Mouse (Mus musculus) activated CD4-positive, CD25-positive, alpha-beta regulatory T cell, adult 4 months (primary cell): Measurements from ENCODE around the gene Ldb3. TPM values are rescaled to one million over a fixed set of nuclear protein-coding genes. Genes with fewer than 3 reads are reported as not detected.

Source experiments
- ATAC-seq: one replicate; pipeline ENCODE4 v1.8.0; 2017
- polyA plus RNA-seq, 2 experiments: library from polyadenylated mRNA; unstranded; fragments of 100-300 nt; shearing (Covaris generic); gene quantifications; one replicate each; pipeline ENCODE4 v1.2.1; 2017

Ldb3 gene
- polyA plus RNA-seq, 2 experiments from 2014 or later = not detected

GRCm38 (mm10) chr14:34554047-34554446 is 34.4 kb downstream of the Ldb3 start:
- no peak for ATAC-seq

DNA sequence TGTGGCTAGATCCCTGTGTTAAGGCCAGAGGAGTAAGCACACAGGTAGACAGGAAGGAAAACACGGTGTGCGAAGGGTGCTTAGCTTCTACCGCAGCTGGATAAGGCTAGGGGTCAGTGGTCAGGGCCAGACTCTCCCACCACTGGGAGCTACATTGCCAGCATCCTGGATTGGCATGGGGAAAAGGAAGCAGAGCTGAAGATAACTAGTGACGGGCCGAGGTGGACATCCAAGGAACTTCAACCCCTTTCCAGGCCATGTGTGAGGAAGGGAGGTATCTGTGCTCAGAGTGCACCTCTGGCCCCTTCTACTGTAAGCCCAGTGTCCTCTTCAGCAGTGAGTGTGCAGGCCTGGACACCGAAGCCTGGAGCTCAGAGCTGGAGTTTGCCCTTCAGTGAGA is 35.0 kb downstream of the Ldb3 start:
- no peak for ATAC-seq

DNA sequence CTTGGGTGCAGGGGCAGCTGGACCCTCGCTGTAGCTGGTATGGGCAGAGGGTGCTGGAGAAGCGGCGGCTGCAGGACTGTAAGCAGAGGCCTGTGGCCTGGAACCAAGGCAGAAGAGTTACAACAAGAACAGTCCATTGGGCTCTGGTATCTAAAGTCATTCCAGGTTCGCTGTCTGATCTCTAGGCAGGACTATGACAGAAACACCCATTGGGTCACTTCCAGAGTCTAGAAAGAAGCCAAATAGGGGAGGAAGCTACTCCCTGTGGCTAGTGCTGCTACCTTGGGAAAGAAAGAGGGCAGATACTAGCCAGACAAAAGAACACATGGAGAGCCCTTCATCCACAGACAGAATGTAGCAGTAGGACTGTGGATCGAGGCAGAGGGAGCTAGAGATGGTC is 36.3 kb downstream of the Ldb3 start:
- ATAC-seq = no peak

GRCm38 (mm10) chr14:34549004-34549671 is 39.3 kb downstream of the Ldb3 start:
- ATAC-seq = peak; percentile 79

GRCm38 (mm10) chr14:34548391-34549001 is 40.0 kb downstream of the Ldb3 start:
- no peak for ATAC-seq

GRCm38 (mm10) chr14:34544545-34544944 is 43.9 kb downstream of the Ldb3 start:
- no peak for ATAC-seq

GRCm38 (mm10) chr14:34544001-34544400 is 44.5 kb downstream of the Ldb3 start:
- no peak for ATAC-seq

DNA sequence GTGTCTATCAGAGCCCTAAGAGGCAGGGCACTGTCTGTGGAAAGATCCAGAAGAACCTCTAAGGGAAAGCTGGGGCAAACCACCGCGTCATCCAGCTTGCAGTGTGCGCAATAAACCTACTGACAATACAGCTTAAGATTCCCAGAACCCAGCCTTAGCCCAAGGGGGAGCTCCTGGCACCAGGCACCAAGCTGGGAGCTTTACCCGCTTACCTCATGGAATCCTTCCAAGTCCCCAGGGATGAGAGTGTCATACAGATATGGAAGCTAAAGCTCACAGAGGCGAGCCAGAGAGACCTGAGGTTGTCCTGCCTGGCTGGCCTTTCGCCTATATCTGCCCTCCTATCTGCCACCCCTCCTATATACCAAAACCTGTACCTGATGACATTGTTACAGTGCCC is 44.9 kb downstream of the Ldb3 start:
- no peak for ATAC-seq

DNA sequence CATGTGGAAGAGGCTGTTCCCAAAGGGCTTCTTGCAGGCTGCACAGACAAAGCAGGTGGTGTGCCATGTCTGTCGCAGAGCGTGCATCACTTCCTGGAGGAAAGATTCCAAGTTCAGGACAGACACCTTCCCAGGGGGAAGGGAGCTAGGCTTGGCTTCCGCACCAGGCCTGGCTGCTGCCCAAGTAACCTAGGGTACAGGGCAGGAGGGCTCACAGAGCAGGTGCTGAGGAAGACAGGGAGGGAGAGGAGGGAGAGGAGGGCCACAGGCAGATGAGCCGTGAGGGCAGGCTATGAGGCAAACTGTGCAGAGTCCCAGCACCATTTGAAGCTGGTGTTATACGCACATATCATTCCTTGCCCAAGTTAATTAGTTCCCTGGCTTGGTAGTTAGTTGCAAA is 46.6 kb downstream of the Ldb3 start:
- ATAC-seq = no peak

- ATAC-seq = no peak
Measured at GRCm38 (mm10) chr14:34540685-34541162, 47.8 kb downstream of the Ldb3 start.

DNA sequence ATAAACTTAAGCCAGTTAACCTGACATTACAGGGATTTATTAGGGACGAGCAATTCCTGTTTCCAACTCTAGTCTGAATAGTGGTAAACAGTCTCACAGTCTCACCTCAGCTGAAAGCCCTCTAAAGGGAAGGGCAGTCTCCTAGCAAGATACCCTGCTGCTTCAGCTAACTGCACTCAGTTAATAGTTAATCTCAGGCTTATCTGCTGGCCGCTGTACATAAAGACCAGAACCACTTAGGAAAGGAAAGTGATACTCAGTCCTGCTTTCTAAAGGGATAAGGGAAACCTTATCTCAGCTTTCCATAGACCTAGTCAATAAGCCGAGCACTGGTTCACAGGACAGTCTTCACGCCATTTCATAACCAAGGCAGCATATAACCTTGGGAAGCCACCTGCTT is 52.6 kb downstream of the Ldb3 start:
- no peak for ATAC-seq

DNA sequence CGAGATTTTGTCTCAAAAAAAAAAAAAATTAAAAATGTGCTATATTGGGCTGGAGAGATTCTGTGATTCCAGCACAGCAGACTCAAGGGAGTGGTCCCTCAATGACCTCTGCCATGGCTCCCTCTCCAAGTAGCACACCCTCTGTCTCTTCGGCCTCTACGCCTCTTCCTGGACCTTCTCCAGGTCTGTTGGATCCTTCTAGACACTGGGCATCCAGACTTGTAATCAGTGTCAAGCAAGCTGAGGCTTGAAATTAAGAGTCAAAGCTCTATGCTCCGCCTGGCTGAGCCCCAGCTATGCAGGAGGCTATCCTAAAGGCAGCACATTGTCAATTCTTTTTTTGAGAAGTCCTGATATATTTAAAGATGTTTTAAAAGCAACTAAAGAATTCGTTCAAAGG is 54.9 kb downstream of the Ldb3 start:
- no peak for ATAC-seq

- no peak for ATAC-seq
Measured at GRCm38 (mm10) chr14:34532536-34532935, 55.9 kb downstream of the Ldb3 start.

GRCm38 (mm10) chr14:34528804-34529203 is 59.7 kb downstream of the Ldb3 start:
- no peak for ATAC-seq

DNA sequence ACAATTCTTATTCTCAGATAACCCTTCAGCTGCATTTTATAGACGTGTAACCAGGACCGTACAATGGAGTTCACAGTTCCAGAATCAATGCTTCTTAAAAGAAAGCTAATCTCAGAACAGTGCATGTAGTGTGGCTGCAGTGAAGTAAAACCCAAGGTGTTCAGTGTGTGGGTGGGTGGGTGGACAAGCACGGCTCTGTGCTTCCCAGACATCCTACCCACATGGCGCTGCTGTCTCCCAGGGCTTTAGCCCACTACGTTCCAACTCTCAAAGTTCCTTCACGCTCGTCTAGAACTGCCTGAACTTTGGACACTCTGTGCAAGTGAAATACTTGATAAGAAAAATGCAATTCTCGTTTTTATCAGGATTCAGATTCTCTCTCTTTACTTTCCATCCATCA is 65.8 kb downstream of the Ldb3 start, which contains the start of gene 9230112D13Rik:
9230112D13Rik (minus strand) TSS at position 101 of the 400 bp plus-strand sequence.
- no peak for ATAC-seq

DNA sequence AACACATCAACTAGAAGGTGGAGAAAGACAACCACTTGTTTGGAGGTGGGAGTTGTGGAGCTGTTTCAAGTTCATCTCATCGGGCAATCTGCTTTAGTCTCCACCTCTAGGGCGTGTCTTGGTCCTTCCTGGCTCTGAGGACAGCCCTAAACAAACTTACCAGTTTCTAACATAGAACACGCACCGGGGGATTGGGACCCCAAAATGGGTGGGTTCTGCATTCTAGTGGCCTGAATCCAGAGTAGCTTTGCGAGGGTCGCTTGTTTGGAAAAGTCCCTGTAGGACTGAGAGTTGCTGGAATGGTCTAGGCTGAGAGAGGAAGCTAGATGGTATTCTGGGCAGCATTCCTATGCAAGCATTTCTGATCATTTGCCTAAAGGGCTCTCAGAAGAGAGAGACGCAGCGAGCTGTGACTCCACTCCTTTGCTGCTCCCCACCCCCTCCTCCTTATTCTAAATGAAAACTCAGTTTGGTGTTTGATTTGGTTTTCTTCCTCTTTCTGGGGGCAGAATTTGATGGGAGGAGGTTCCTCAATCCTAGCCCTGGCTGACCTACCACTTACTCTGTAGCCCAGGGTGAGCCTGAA is 70.4 kb downstream of the Ldb3 start:
- no peak for ATAC-seq

- no peak for ATAC-seq
Measured at GRCm38 (mm10) chr14:34516960-34517577, 71.4 kb downstream of the Ldb3 start.

DNA sequence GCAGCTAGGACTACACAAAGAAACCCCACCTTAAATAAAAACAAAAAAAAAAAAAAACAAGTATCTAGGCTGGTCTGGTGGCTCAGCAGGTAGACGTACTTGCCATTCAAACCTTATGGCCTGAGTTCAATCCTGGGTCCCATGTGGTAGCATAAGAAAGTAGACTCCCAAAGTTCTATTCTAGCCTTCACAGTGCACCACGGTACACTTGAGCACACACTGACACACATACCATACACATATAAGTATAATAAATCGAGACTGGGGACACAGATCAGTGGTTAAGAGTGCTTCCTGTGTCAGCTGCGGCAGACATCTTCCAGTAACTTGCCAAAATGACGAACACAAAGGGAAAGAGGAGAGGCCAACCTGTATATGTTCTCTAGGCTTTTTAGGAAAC is 72.6 kb downstream of the Ldb3 start:
- ATAC-seq = no peak

- no peak for ATAC-seq
Measured at GRCm38 (mm10) chr14:34514120-34514519, 74.4 kb downstream of the Ldb3 start.

GRCm38 (mm10) chr14:34512602-34513001 is 75.9 kb downstream of the Ldb3 start:
- ATAC-seq = no peak

DNA sequence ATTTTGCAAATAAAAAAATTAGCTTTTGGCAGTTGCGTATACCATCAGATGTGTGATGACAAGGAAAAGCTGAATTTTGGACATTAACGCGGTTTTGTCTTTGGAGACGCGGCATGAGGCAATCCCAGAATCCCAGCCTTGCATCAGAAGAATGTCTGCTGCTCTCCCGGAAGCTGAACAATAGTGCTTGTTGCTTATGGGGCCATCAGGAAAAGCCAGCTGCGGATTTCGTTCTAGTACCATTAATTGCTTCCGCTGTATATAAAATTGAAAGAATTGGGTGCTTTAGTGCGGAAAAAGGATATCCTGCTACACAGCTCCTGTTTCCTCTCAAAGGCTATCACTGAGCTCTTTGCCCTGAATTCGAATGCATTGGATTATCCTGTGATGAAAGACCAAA is 76.6 kb downstream of the Ldb3 start:
- ATAC-seq = no peak

- ATAC-seq = no peak
Measured at GRCm38 (mm10) chr14:34508842-34509439, 79.5 kb downstream of the Ldb3 start.

DNA sequence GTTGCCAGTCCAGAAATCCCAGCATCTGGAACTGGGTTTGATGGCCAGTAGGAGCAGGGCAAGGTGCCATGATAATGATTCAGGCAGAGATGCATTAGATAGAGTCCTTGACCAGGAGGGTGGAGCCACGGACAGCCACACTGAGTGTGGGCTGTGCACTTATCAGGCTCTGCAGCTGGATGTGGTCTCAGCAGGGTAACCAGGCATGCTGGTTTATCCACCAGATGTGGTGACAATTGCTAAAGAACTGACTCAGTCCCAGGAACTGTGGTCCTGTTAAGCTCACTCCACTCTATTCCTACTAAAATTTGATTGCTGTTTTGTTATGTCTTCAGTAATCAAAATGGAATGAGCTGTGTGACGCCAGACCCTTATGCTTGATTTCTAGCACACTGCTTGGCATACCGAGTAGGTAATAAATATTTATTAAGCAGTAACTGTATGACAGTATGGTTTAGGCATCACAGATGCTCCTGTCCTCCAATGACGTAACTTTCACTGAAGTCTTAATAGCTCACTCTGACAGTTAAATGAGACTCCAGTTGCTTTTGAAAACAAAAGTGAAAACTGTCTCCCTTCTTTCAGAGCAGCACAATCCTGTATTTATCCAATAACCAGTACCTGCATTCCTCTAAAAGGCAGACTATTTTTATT is 80.2 kb downstream of the Ldb3 start:
- ATAC-seq = no peak
